Mouse (Mus musculus) ovary, adult 18-20 months (tissue): Measurements from ENCODE around the gene Appl1.
A peak's percentile ranks its signal among the peaks of the same experiment; 100 is the strongest.

Source experiments
- DNase-seq: peaks from one replicate; pipeline ENCODE4 v3.0.0; 2022; ENCODE audit warnings: low spot score, mixed read lengths

The Appl1 gene

GRCm38 (mm10) chr14:26971106-26971789 is at the start of gene Appl1:
Appl1 (minus strand) TSS chr14:26971232.
- DNase-seq: no peak

GRCm38 (mm10) chr14:27019850-27020249 is 48.8 kb upstream of the Appl1 start:
- peak; percentile 29 for DNase-seq

GRCm38 (mm10) chr14:27017936-27018335 is 46.9 kb upstream of the Appl1 start:
- DNase-seq: no peak

GRCm38 (mm10) chr14:27013658-27014057 is 42.6 kb upstream of the Appl1 start:
- DNase-seq: no peak

- DNase-seq: no peak
These were observed 40.5 kb upstream of the Appl1 start for GRCm38 (mm10) chr14:27011561-27011960.

GRCm38 (mm10) chr14:27005937-27006336 is 34.9 kb upstream of the Appl1 start:
- DNase-seq: no peak

GRCm38 (mm10) chr14:27004906-27005305 is 33.9 kb upstream of the Appl1 start:
- DNase-seq: no peak

- no peak for DNase-seq
These were observed 29.4 kb upstream of the Appl1 start for GRCm38 (mm10) chr14:27000386-27000785.

- DNase-seq: no peak
These were observed 25.2 kb upstream of the Appl1 start for GRCm38 (mm10) chr14:26996257-26996656.

- DNase-seq: no peak
These were observed 23.2 kb upstream of the Appl1 start, which contains the start of gene Hesx1 for GRCm38 (mm10) chr14:26994211-26994741. Hesx1 (plus strand) TSS chr14:26994416.

- no peak for DNase-seq
These were observed 22.4 kb upstream of the Appl1 start for GRCm38 (mm10) chr14:26993427-26993826.

- no peak for DNase-seq
These were observed 20.6 kb upstream of the Appl1 start for GRCm38 (mm10) chr14:26991622-26992021.

GRCm38 (mm10) chr14:26988694-26989093 is 17.7 kb upstream of the Appl1 start:
- no peak for DNase-seq

- no peak for DNase-seq
These were observed 11.1 kb upstream of the Appl1 start for GRCm38 (mm10) chr14:26982150-26982530.

- DNase-seq: no peak
These were observed 10.6 kb upstream of the Appl1 start for GRCm38 (mm10) chr14:26981494-26982149.

- DNase-seq: no peak
These were observed 10.0 kb upstream of the Appl1 start for GRCm38 (mm10) chr14:26981021-26981420.

- no peak for DNase-seq
These were observed 8.8 kb upstream of the Appl1 start for GRCm38 (mm10) chr14:26979808-26980207.

- DNase-seq: no peak
These were observed 6.5 kb upstream of the Appl1 start for GRCm38 (mm10) chr14:26977500-26977899.

- DNase-seq: no peak
These were observed 5.2 kb upstream of the Appl1 start for GRCm38 (mm10) chr14:26976212-26976611.

GRCm38 (mm10) chr14:26975490-26975889 is 4.5 kb upstream of the Appl1 start:
- DNase-seq: peak; percentile 45

GRCm38 (mm10) chr14:26973089-26973488 is 2.1 kb upstream of the Appl1 start:
- no peak for DNase-seq

- DNase-seq: peak; percentile 93
These were observed 546 bp downstream of the Appl1 start for GRCm38 (mm10) chr14:26970439-26970932.

- no peak for DNase-seq
These were observed 1.1 kb downstream of the Appl1 start for GRCm38 (mm10) chr14:26969856-26970407.
